Mouse (Mus musculus) megakaryocyte-erythroid progenitor cell, adult 5 weeks (primary cell): ENCODE measurements around the gene Picalm. TPM values are rescaled to one million over a fixed set of nuclear protein-coding genes. Genes with fewer than 3 reads are reported as not detected.

Experiments used
- polyA plus RNA-seq: library from polyadenylated mRNA; stranded (reverse); fragments of >175 nt; gene quantifications from 2 replicates; pipeline ENCODE4 v1.2.3, GENCODE M21; 2012

Picalm gene
- polyA plus RNA-seq = 86.5 and 101 TPM in 2 replicates

DNA sequence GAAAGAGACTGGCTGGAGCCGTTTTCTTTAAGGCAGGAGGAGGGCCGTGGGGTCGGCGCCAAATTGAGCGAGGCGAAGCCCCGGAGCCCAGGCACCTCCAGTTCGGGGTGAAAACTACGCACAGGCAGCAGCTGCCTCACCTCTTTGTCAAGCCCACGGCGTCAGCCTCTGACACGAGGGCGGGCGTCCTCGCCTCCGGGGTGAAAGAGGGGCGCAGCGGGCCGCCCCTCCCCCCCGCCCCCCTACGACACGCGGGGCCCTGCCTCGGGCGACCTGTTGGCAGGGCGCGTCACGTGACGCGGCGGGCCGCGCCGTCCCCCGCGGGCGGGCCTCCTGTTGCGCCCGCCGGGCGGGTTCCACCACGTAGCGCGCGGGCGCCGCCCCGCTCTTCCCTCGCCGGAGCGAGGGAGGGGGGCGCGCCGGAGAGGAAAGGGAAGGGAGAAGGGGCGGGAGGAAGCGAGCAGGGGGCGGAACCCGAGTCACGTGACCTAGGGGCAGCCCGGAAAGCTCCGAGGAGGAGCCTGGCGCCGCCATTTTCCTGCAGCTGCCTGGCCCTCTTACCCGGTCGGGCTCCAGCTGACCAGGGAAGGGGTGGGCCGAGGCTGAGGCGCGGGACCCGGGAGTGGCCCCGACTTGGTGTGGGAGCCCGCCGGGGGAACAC lies at the start of gene Picalm:
Gene Picalm (plus strand): TSS at position 482 of the 661 bp plus-strand sequence.

Other genes starting within 250 kb of the Picalm start
- gene Ccdc81, start 226.6 kb upstream of the Picalm start, polyA plus RNA-seq = not detected in 2 replicates
- gene Hikeshi, start 189.0 kb upstream of the Picalm start, polyA plus RNA-seq = 16.7 and 21.6 TPM in 2 replicates
- gene Eed, start 149.2 kb upstream of the Picalm start, polyA plus RNA-seq = 131 and 181 TPM in 2 replicates
- gene Ccdc83, start 135.6 kb downstream of the Picalm start, polyA plus RNA-seq = not detected in 2 replicates
- 0.11 and 0.36 TPM in 2 replicates for gene Sytl2, start 172.0 kb downstream of the Picalm start, polyA plus RNA-seq